Mouse (Mus musculus) embryonic facial prominence, embryonic 12.5 days (tissue): ENCODE results near the gene Dtx1. TPM values are rescaled to one million over a fixed set of nuclear protein-coding genes. Genes with fewer than 3 reads are reported as not detected.

Experiments
- ATAC-seq: fragments of 200-750 bp; cut with Nextera tagmentation; 2 replicates; pipeline ENCODE4 v1.8.0; 2017; ENCODE audit not compliant: insufficient number of reproducible peaks, insufficient read depth, low FRiP score, low TSS enrichment
- H3K27ac ChIP-seq: fragments of 300-500 bp; sonication (generic); 2 replicates; pipeline ENCODE4 v1.5.1; 2016; ENCODE audit warnings: mild to moderate bottlenecking
- H3K27me3 ChIP-seq: fragments of 300-500 bp; sonication (generic); 2 replicates; pipeline ENCODE4 v1.6.1; 2016; ENCODE audit warnings: mild to moderate bottlenecking, moderate library complexity
- H3K36me3 ChIP-seq: fragments of 300-500 bp; sonication (generic); 2 replicates; pipeline ENCODE4 v1.6.1; 2016; ENCODE audit warnings: mild to moderate bottlenecking
- H3K4me1 ChIP-seq: fragments of 300-500 bp; sonication (generic); 2 replicates; pipeline ENCODE4 v1.6.1; 2016
- H3K4me2 ChIP-seq: fragments of 300-500 bp; sonication (generic); replicated peaks from 2 replicates; pipeline ENCODE4 v1.6.1; 2016; ENCODE audit warnings: mild to moderate bottlenecking, moderate library complexity
- H3K4me3 ChIP-seq: fragments of 300-500 bp; sonication (generic); 2 replicates; pipeline ENCODE4 v1.5.1; 2016; ENCODE audit warnings: mild to moderate bottlenecking
- H3K9ac ChIP-seq: fragments of 300-500 bp; sonication (generic); 2 replicates; pipeline ENCODE4 v1.6.1; 2016; ENCODE audit warnings: mild to moderate bottlenecking, moderate library complexity
- H3K9me3 ChIP-seq: fragments of 300-500 bp; sonication (generic); 2 replicates; pipeline ENCODE4 v1.6.1; 2016; ENCODE audit warnings: mild to moderate bottlenecking, moderate library complexity
- WGBS: fragments of 180-500 bp; shearing (Covaris S2); methylation state at CpG from one replicate; pipeline ENCODE4 v1.1.7; 2016; 5-methylcytosine and 5-hydroxymethylcytosine counted together
- polyA plus RNA-seq: library from polyadenylated mRNA; unstranded; fragments of >200 nt; fragmentation: Nextera tagmentation; extraction: Ambion mirVana; gene quantifications from 2 replicates; pipeline ENCODE4 v1.2.1, GENCODE M21; 2016

The Dtx1 gene
- polyA plus RNA-seq, 1 experiment from 2014 or later = 8.9 TPM

GRCm38 (mm10) chr5:120688434-120688833 lies 23.3 kb downstream of the Dtx1 start:
- Histone ChIP-seq H3K4me2 (no peak overlapping the region), H3K9me3 (no peaks in the 10 kb centered on the region), H3K4me3 (no peak overlapping the region), H3K27ac (no peak overlapping the region), H3K27me3 (peaks cover 41% of the 10 kb centered on the region), H3K9ac (no peak overlapping the region), H3K4me1 (0 out of 2 replicates have a peak, but pooled peaks cover 5% of the 10 kb centered on the region), H3K36me3 (no peaks in the 10 kb centered on the region)
- 47% methylated on average over 4 of the region's 4 CpGs for WGBS
- no peak for ATAC-seq

GRCm38 (mm10) chr5:120687897-120688296 lies 23.8 kb downstream of the Dtx1 start:
- Histone ChIP-seq H3K27ac (no peak overlapping the region), H3K4me3 (no peak overlapping the region), H3K4me2 (no peak overlapping the region), H3K9ac (no peak overlapping the region), H3K27me3 (peaks cover 41% of the 10 kb centered on the region), H3K4me1 (peaks cover 9% of the 10 kb centered on the region; the same call in 1 of the 2 replicates), H3K9me3 (no peaks in the 10 kb centered on the region), H3K36me3 (no peaks in the 10 kb centered on the region)
- ATAC-seq = no peak
- WGBS = 81% methylated on average over 5 of the region's 5 CpGs

GRCm38 (mm10) chr5:120687484-120687851 lies 24.3 kb downstream of the Dtx1 start:
- H3K9ac ChIP-seq = no peak overlapping the region
- H3K27ac ChIP-seq = no peak overlapping the region
- no peak overlapping the region for H3K4me2 ChIP-seq
- no peaks in the 10 kb centered on the region for H3K9me3 ChIP-seq
- H3K4me3 ChIP-seq = no peak overlapping the region
- H3K36me3 ChIP-seq = no peaks in the 10 kb centered on the region
- H3K4me1 ChIP-seq = peaks cover 13% of the 10 kb centered on the region; the same call in 1 of the 2 replicates
- H3K27me3 ChIP-seq = peaks cover 41% of the 10 kb centered on the region
- ATAC-seq = no peak
- 84% methylated on average over 3 of the region's 3 CpGs for WGBS

- Histone ChIP-seq H3K27me3 (peaks cover 41% of the 10 kb centered on the region), H3K9me3 (no peaks in the 10 kb centered on the region), H3K4me3 (no peak overlapping the region), H3K27ac (no peak overlapping the region), H3K4me2 (no peak overlapping the region), H3K36me3 (no peaks in the 10 kb centered on the region), H3K9ac (no peak overlapping the region), H3K4me1 (peaks cover 14% of the 10 kb centered on the region; the same call in 1 of the 2 replicates)
- no peak for ATAC-seq
- 83% methylated on average over 6 of the region's 6 CpGs for WGBS
Measured at GRCm38 (mm10) chr5:120686749-120687483, 24.8 kb downstream of the Dtx1 start.

GRCm38 (mm10) chr5:120685678-120686077 lies 26.0 kb downstream of the Dtx1 start:
- no peak for ATAC-seq
- Histone ChIP-seq H3K27me3 (peaks cover 41% of the 10 kb centered on the region), H3K4me1 (peaks cover 14% of the 10 kb centered on the region), H3K27ac (no peak overlapping the region), H3K4me2 (no peak overlapping the region), H3K9ac (no peak overlapping the region), H3K9me3 (no peaks in the 10 kb centered on the region), H3K36me3 (no peaks in the 10 kb centered on the region), H3K4me3 (no peak overlapping the region)
- 82% methylated on average over 8 of the region's 8 CpGs for WGBS

GRCm38 (mm10) chr5:120682982-120683771 lies 28.6 kb downstream of the Dtx1 start:
- Histone ChIP-seq H3K27ac (no peak overlapping the region), H3K4me2 (peak overlapping the region; percentile 2; the same call in 1 of the 2 replicates), H3K36me3 (no peaks in the 10 kb centered on the region), H3K4me3 (no peak overlapping the region), H3K27me3 (peaks cover 41% of the 10 kb centered on the region), H3K9me3 (no peaks in the 10 kb centered on the region), H3K9ac (no peak overlapping the region), H3K4me1 (peaks cover 18% of the 10 kb centered on the region)
- WGBS = 7% methylated on average over 24 of the region's 24 CpGs
- ATAC-seq = no peak

GRCm38 (mm10) chr5:120680918-120681317 lies 30.8 kb downstream of the Dtx1 start:
- 87% methylated on average over 18 of the region's 18 CpGs for WGBS
- no peaks in the 10 kb centered on the region for H3K9me3 ChIP-seq
- H3K4me2 ChIP-seq = peak overlapping the region; percentile 32
- ATAC-seq = no peak
- no peak overlapping the region for H3K4me3 ChIP-seq
- peaks cover 18% of the 10 kb centered on the region for H3K4me1 ChIP-seq
- H3K27ac ChIP-seq = no peak overlapping the region
- H3K27me3 ChIP-seq = peaks cover 41% of the 10 kb centered on the region
- H3K9ac ChIP-seq = 0 out of 2 replicates have a peak overlapping the region, but pooled peaks have one; percentile 1
- no peaks in the 10 kb centered on the region for H3K36me3 ChIP-seq

- H3K27ac ChIP-seq = peak overlapping the region; percentile 69; the same call in 1 of the 2 replicates
- 1% methylated on average over 24 of the region's 24 CpGs for WGBS
- peak; percentile 69 for ATAC-seq
Measured at GRCm38 (mm10) chr5:120679676-120680555, 31.8 kb downstream of the Dtx1 start.

GRCm38 (mm10) chr5:120677516-120677915 lies 34.2 kb downstream of the Dtx1 start:
- no peak overlapping the region for H3K27ac ChIP-seq
- no peak overlapping the region for H3K9ac ChIP-seq
- H3K4me3 ChIP-seq = no peak overlapping the region
- H3K27me3 ChIP-seq = peaks cover 22% of the 10 kb centered on the region
- H3K36me3 ChIP-seq = no peaks in the 10 kb centered on the region
- ATAC-seq = no peak
- H3K4me1 ChIP-seq = peaks cover 11% of the 10 kb centered on the region
- H3K9me3 ChIP-seq = no peaks in the 10 kb centered on the region
- no peak overlapping the region for H3K4me2 ChIP-seq
- 36% methylated on average over 2 of the region's 2 CpGs for WGBS

More at GRCm38 (mm10) chr5:120679676-120680555, 31.8 kb downstream of the Dtx1 start:
- Histone ChIP-seq H3K9ac (peak overlapping the region; percentile 39; the same call in 1 of the 2 replicates), H3K9me3 (no peaks in the 10 kb centered on the region), H3K4me3 (peak overlapping the region; percentile 37), H3K36me3 (no peaks in the 10 kb centered on the region), H3K4me2 (peak overlapping the region; percentile 59), H3K4me1 (peaks cover 18% of the 10 kb centered on the region), H3K27me3 (peaks cover 38% of the 10 kb centered on the region)

- WGBS = 35% methylated on average over 21 of the region's 21 CpGs
- H3K36me3 ChIP-seq = no peaks in the 10 kb centered on the region
- no peak overlapping the region for H3K4me3 ChIP-seq
- H3K9me3 ChIP-seq = no peaks in the 10 kb centered on the region
- no peak overlapping the region for H3K9ac ChIP-seq
- H3K27ac ChIP-seq = no peak overlapping the region
- peaks cover 6% of the 10 kb centered on the region for H3K27me3 ChIP-seq
- H3K4me1 ChIP-seq = peaks cover 3% of the 10 kb centered on the region
- 0 out of 2 replicates have a peak overlapping the region, but pooled peaks have one; percentile 22 for H3K4me2 ChIP-seq
- ATAC-seq = 0 out of 2 replicates have a peak, but pooled peaks have one; percentile 12
Measured at GRCm38 (mm10) chr5:120674229-120675145, 37.2 kb downstream of the Dtx1 start.
